Comparison of ENCODE assay signal across 8 mouse cellular contexts in the genomic region with DNA sequence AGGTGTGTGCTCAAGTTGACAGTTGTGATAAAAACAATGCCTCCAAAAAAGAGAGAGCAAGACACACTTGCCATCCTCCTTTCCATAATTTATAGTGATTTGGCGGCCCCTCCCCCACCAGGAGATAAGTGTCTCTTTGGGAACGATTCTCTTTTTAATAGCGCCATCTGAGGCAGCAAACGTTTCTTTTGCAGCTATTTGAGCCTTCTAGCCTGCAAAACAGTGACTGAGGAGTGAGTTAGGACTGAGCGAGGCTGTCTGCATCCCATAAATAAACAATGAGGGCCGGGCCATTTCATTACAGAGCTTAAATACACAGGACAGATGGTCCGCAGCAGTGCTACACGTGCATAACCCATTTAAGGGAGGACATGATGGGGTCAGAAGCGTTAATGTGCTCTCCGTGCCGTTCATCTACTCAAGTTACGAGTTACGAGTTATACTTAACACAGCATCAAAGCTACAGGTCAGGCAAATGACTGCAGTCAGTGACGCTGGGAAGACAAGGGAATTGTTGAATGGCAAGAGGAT.
A peak's percentile ranks its signal among the peaks of the same experiment; 100 is the strongest.
DNase-seq lines count a peak whose midpoint lies in the region; ATAC-seq and TF ChIP-seq lines count a peak whose summit lies in the region.

No protein-coding gene starts in this region.

- 5% methylated on average over 14 of the region's 14 CpGs for WGBS in forebrain, embryonic 14.5 days
- 5% methylated on average over 14 of the region's 14 CpGs for WGBS in neural tube, embryonic 12.5 days

- no peaks in the 10 kb centered on the region for H3K27me3 ChIP-seq in forebrain, embryonic 14.5 days (replicated peaks; ENCODE audit: control insufficient read depth, insufficient read depth, low read length)
- peaks cover 10% of the 10 kb centered on the region; the same call in 1 of the 2 replicates for H3K27me3 ChIP-seq in neural tube, embryonic 12.5 days (replicated peaks)

- DNase-seq in R1 (ENCODE audit: low read depth, low spot score) = peak; percentile 27
- DNase-seq in cerebellum, adult 11 months = peak; percentile 36
- DNase-seq in forebrain, embryonic 14.5 days (ENCODE audit: low spot score) = peak; percentile 81
- DNase-seq in layer of hippocampus, adult 2 months (ENCODE audit: low spot score in 2 of 2) = peak; percentile 43 to 56
- no peak for DNase-seq in heart, adult 9 months (ENCODE audit: low spot score in 2 of 2)
- no peak for DNase-seq in liver
- no peak for DNase-seq in spleen, postnatal 10 days (ENCODE audit: low spot score in 2 of 2)

- peak overlapping the region; percentile 44 for H3K27ac ChIP-seq in forebrain, embryonic 14.5 days (ENCODE audit: low read depth, low read length)
- H3K27ac ChIP-seq in layer of hippocampus, adult 2 months = peak overlapping the region; percentile 62; the same call in 1 of the 2 replicates
- no peak overlapping the region for H3K27ac ChIP-seq in neural tube, embryonic 12.5 days

- TF ChIP-seq CTCF in layer of hippocampus, adult 2 months (conservative IDR thresholded peaks at IDR 0.05) = no peak

- no peaks in the 10 kb centered on the region for H3K36me3 ChIP-seq in forebrain, embryonic 14.5 days (ENCODE audit: control insufficient read depth, insufficient read depth, low read length)
- H3K36me3 ChIP-seq in neural tube, embryonic 12.5 days = no peaks in the 10 kb centered on the region

- H3K4me2 ChIP-seq in forebrain, embryonic 14.5 days (ENCODE audit: low read length) = peak overlapping the region; percentile 44
- peak overlapping the region; percentile 53 for H3K4me2 ChIP-seq in neural tube, embryonic 12.5 days (replicated peaks)

- H3K9me3 ChIP-seq in forebrain, embryonic 14.5 days (replicated peaks; ENCODE audit: control insufficient read depth, low read length) = no peaks in the 10 kb centered on the region
- H3K9me3 ChIP-seq in neural tube, embryonic 12.5 days = no peaks in the 10 kb centered on the region

- peak overlapping the region; percentile 4 for H3K4me3 ChIP-seq in forebrain, embryonic 14.5 days (ENCODE audit: low read depth, low read length)
- peak overlapping the region; percentile 54 for H3K4me3 ChIP-seq in layer of hippocampus, adult 2 months
- no peak overlapping the region for H3K4me3 ChIP-seq in neural tube, embryonic 12.5 days

- ATAC-seq in forebrain, embryonic 14.5 days = peak; percentile 89
- ATAC-seq in neural tube, embryonic 12.5 days (ENCODE audit: low FRiP score, low read depth) = peak; percentile 94

- peak overlapping the region; percentile 33; the same call in 1 of the 2 replicates for H3K9ac ChIP-seq in forebrain, embryonic 14.5 days (ENCODE audit: low read length)
- no peak overlapping the region for H3K9ac ChIP-seq in neural tube, embryonic 12.5 days

- peaks cover 16% of the 10 kb centered on the region for H3K4me1 ChIP-seq in forebrain, embryonic 14.5 days (ENCODE audit: control insufficient read depth, insufficient read depth, low read length)
- H3K4me1 ChIP-seq in neural tube, embryonic 12.5 days = peaks cover 19% of the 10 kb centered on the region

Comparison
In these comparisons a context has a peak if more than half of its experiments do, and no peak if none do; other contexts are left out.
1. DNase-seq: peak in R1 (single experiment), cerebellum, adult 11 months (single experiment), forebrain, embryonic 14.5 days (single experiment) and layer of hippocampus, adult 2 months (2 of 2); none in heart, adult 9 months (0 of 2), liver (single experiment) and spleen, postnatal 10 days (0 of 2).